Mouse (Mus musculus): ENCODE results near the gene Pik3r4.

DNA sequence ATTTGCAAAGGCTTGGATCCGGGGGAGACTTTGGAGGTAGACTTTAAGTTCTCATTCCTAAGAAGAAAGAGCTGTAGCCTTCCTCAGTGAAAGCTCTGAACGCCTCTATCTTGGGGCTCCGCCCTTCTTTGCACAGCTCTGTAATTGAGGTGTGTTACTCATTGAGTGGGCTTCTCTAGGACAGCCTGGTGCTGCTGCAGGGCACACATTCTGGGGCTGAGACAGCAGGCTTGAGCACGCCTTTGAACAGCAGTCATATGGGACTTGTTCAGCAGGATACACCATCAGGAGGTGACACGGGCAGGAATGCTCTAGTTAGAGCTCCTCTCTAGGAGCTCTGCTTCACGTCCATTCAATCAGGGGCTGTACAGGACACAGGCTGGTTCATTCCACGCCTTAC lies 22.5 kb downstream of the Pik3r4 start:
- TF ChIP-seq ZC3H11A (IDR thresholded peaks at IDR 0.05; ENCODE audit: borderline replicate concordance, low read depth, low read length): no peak
- no peak for TF ChIP-seq MAFK (IDR thresholded peaks at IDR 0.05; ENCODE audit: insufficient read depth, low read depth, low read length)
- TF ChIP-seq CHD2 (IDR thresholded peaks at IDR 0.05; ENCODE audit: low read depth, low read length): no peak
- no peak for TF ChIP-seq ZNF384 (IDR thresholded peaks at IDR 0.05; ENCODE audit: low read depth, low read length)
- TF ChIP-seq HCFC1 (IDR thresholded peaks at IDR 0.05; ENCODE audit: borderline replicate concordance, insufficient read depth, low read length): no peak
